Mouse (Mus musculus) liver, postnatal 0 days (tissue): ENCODE data around the gene Mia. TPM values are rescaled to one million over a fixed set of nuclear protein-coding genes. Genes with fewer than 3 reads are reported as not detected.

Experiments used
- ATAC-seq: fragments of 200-750 bp; cut with Nextera tagmentation; 2 replicates; pipeline ENCODE4 v1.8.0; 2017; ENCODE audit warnings: mild to moderate bottlenecking, moderate library complexity
- DNase-seq: peaks from one replicate; pipeline ENCODE4 v3.0.0-alpha.2; 2016
- H3K27ac ChIP-seq: fragments of 300-500 bp; sonication (generic); 2 replicates; pipeline ENCODE4 v1.5.1; 2014; ENCODE audit warnings: antibody characterized with exemption, moderate library complexity, mild to moderate bottlenecking, low read depth
- H3K27me3 ChIP-seq: fragments of 300-500 bp; sonication (generic); 2 replicates; pipeline ENCODE4 v1.6.1; 2014; ENCODE audit warnings: low read length, control low read depth, mixed read lengths; ENCODE audit not compliant: insufficient read depth
- H3K36me3 ChIP-seq: fragments of 300-500 bp; sonication (generic); replicated peaks from 2 replicates; pipeline ENCODE4 v1.6.1; 2014; ENCODE audit warnings: mild to moderate bottlenecking, control low read depth, low read length, moderate library complexity, mixed read lengths; ENCODE audit not compliant: insufficient read depth
- H3K4me1 ChIP-seq: fragments of 300-500 bp; sonication (generic); 2 replicates; pipeline ENCODE4 v1.6.1; 2014; ENCODE audit warnings: antibody characterized with exemption, mild to moderate bottlenecking, control low read depth; ENCODE audit not compliant: insufficient read depth
- H3K4me2 ChIP-seq: fragments of 300-500 bp; sonication (generic); 2 replicates; pipeline ENCODE4 v1.6.1; 2014; ENCODE audit warnings: low read depth, mild to moderate bottlenecking, low read length, moderate library complexity, mixed read lengths
- H3K4me3 ChIP-seq: fragments of 300-500 bp; sonication (generic); 2 replicates; pipeline ENCODE4 v1.5.1; 2014; ENCODE audit warnings: low read depth, low read length
- H3K9ac ChIP-seq: fragments of 300-500 bp; sonication (generic); replicated peaks from 2 replicates; pipeline ENCODE4 v1.6.1; 2014; ENCODE audit warnings: mild to moderate bottlenecking, moderate library complexity
- H3K9me3 ChIP-seq: fragments of 300-500 bp; sonication (generic); 2 replicates; pipeline ENCODE4 v1.6.1; 2016; ENCODE audit warnings: mild to moderate bottlenecking, control low read depth, low read length, mixed read lengths
- CTCF ChIP-seq: sonication (generic); IDR thresholded peaks from 2 replicates; pipeline ENCODE4 v1.5.1; 2016; ENCODE audit warnings: antibody characterized with exemption, low read depth
- EP300 ChIP-seq: IDR thresholded peaks from 2 replicates; pipeline ENCODE4 v1.6.1; 2016; ENCODE audit warnings: antibody characterized with exemption, low read depth, mild to moderate bottlenecking
- WGBS: fragments of 180-500 bp; shearing (Covaris S2); extraction: QIAGEN DNeasy Blood & Tissue Kit; methylation state at CpG from one replicate; pipeline ENCODE4 v1.1.7; 2014; ENCODE audit not compliant: insufficient replicate concordance; 5-methylcytosine and 5-hydroxymethylcytosine counted together
- polyA plus RNA-seq: library from polyadenylated mRNA; unstranded; fragments of >200 nt; fragmentation: Nextera tagmentation; extraction: Ambion mirVana; gene quantifications from 2 replicates; pipeline ENCODE4 v1.2.1, GENCODE M21; 2015

Gene Mia
- polyA plus RNA-seq, 1 experiment from 2014 or later, result 0.99 TPM

DNA sequence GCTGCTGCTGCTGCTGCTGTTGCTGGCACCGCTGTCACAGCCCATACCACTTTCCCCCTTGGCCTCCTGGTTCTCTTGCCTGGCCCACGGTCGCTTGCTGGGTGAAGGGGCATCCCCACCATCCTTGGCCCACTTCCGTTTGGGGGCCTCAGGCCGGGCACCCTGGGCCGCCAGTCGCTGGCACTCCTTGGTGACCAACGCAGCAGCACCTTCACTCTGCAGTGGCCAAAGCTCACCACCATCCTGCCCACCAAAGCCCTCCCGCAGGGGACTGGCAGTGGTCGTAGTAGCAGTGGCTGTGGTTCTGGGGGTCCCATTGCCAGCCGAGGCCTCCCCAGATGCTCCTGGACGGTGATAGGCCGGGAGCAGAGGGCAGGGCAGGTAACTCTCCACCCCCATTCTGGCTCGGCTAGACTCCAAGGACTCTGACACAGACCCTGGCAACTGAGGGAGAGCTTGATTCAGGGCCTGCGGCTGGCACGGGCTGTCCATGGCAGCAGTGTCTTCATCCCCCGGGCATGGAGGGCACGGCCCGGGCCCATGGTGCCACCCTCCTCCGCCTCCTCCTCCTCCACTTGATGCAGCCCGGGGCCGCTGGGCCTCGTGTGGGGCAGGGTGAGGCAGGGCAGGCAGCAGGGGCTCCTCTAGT is 15.8 kb downstream of the Mia start:
- peak overlapping the region; percentile 97 for H3K27ac ChIP-seq
- TF ChIP-seq EP300 (no peak), CTCF (no peak)
- peak; percentile 50 for DNase-seq
- H3K4me2 ChIP-seq, result peak overlapping the region; percentile 61
- no peaks in the 10 kb centered on the region for H3K27me3 ChIP-seq
- H3K4me3 ChIP-seq, result peak overlapping the region; percentile 68
- peak overlapping the region; percentile 82 for H3K9ac ChIP-seq
- ATAC-seq, result no peak
- peaks cover 56% of the 10 kb centered on the region for H3K4me1 ChIP-seq
- WGBS, result 78% methylated on average over 22 of the region's 23 CpGs
- no peaks in the 10 kb centered on the region for H3K9me3 ChIP-seq
- peaks cover 18% of the 10 kb centered on the region for H3K36me3 ChIP-seq

DNA sequence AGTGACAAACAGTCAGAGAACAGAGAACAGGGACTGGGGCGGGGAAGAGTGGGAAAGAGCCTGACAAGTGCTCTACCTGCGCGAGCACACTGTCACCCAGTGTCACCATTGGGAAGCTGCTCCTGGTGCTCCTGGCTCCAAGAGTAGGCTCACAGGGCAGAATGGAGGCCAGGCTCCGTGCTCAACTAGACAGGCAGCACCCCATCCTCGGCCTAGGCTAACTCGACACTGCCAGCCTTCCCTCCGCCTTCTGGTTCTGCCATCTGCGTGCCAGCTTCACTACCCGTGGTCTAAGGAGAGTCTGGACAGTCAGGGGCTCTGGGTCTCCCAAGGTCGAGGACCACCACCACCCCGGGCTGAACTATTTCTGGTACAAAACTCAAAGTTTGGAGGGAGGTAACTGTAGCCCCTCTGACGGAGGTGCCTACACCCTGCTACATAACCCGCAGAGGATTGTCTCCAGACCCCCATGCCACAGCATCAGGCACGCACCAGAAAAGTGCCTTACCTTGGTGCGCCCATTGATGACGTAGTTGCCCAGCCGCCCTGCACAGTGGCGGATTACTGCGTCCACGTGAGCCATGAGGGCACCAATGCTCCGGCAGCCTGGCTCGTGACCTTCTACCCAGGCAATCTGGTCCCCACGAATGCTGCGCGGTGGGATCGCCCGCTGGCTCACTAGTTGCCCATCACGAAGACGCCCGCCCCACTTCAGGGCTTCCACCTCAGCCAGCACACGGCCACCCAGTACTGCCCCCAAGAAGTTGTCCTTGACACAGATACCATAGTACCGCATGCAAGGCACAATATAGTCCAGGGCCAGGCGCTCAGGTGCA is 16.6 kb downstream of the Mia start:
- WGBS, result 84% methylated on average over 33 of the region's 33 CpGs
- peaks cover 58% of the 10 kb centered on the region for H3K4me1 ChIP-seq
- 0 out of 2 replicates have a peak overlapping the region, but pooled peaks have one; percentile 97 for H3K27ac ChIP-seq

DNA sequence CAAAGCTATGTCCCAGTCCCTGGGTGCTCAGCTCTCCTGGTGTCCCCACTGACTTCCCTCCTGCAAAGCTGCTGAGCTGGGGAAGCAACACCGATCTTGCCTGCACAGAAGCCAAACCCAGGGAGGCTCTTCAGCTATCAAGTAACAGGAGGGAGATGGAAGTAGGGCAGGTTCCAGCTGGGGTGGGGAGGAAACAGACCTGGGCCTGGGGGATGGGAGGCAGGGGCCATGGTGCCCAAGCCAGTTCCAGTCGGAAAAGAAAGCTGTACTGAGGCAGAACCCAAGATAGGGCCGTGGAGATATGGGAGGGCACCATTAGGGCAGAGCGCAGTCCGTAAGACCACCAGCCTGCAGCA is 17.5 kb downstream of the Mia start:
- Histone ChIP-seq H3K9ac (peak overlapping the region; percentile 82), H3K4me2 (peak overlapping the region; percentile 61), H3K9me3 (no peaks in the 10 kb centered on the region), H3K4me1 (peaks cover 53% of the 10 kb centered on the region), H3K4me3 (0 out of 2 replicates have a peak overlapping the region, but pooled peaks have one; percentile 15), H3K27me3 (no peaks in the 10 kb centered on the region), H3K27ac (no peak overlapping the region), H3K36me3 (peaks cover 35% of the 10 kb centered on the region)
- no peak for TF ChIP-seq EP300
- TF ChIP-seq CTCF, result no peak
- ATAC-seq (no peak), DNase-seq (no peak)
- 79% methylated on average over 5 of the region's 5 CpGs for WGBS

More for the DNA sequence above, 16.6 kb downstream of the Mia start:
- Histone ChIP-seq H3K4me2 (peak overlapping the region; percentile 61), H3K36me3 (peaks cover 26% of the 10 kb centered on the region), H3K9me3 (no peaks in the 10 kb centered on the region), H3K27me3 (no peaks in the 10 kb centered on the region), H3K4me3 (peak overlapping the region; percentile 68), H3K9ac (peak overlapping the region; percentile 82)
- ATAC-seq (no peak), DNase-seq (no peak)
- TF ChIP-seq CTCF, result no peak
- TF ChIP-seq EP300, result no peak

GRCm38 (mm10) chr7:27162780-27163449 is 18.0 kb downstream of the Mia start:
- Histone ChIP-seq H3K4me3 (0 out of 2 replicates have a peak overlapping the region, but pooled peaks have one; percentile 15), H3K9me3 (no peaks in the 10 kb centered on the region), H3K27me3 (no peaks in the 10 kb centered on the region), H3K9ac (peak overlapping the region; percentile 82), H3K4me1 (peaks cover 50% of the 10 kb centered on the region), H3K4me2 (peak overlapping the region; percentile 61), H3K27ac (peak overlapping the region; percentile 22; the same call in 1 of the 2 replicates), H3K36me3 (peaks cover 39% of the 10 kb centered on the region)
- WGBS, result 71% methylated on average over 5 of the region's 5 CpGs
- DNase-seq (no peak), ATAC-seq (no peak)
- TF ChIP-seq CTCF, result no peak
- no peak for TF ChIP-seq EP300

- ATAC-seq, result no peak
- no peak overlapping the region for H3K27ac ChIP-seq
- DNase-seq, result no peak
- H3K4me1 ChIP-seq, result peaks cover 43% of the 10 kb centered on the region
- no peaks in the 10 kb centered on the region for H3K27me3 ChIP-seq
- TF ChIP-seq CTCF (no peak), EP300 (no peak)
- H3K9me3 ChIP-seq, result no peaks in the 10 kb centered on the region
- peaks cover 44% of the 10 kb centered on the region for H3K36me3 ChIP-seq
- H3K9ac ChIP-seq, result no peak overlapping the region
- 60% methylated on average over 4 of the region's 4 CpGs for WGBS
- H3K4me3 ChIP-seq, result no peak overlapping the region
- H3K4me2 ChIP-seq, result no peak overlapping the region
Observed at GRCm38 (mm10) chr7:27161744-27162143, 19.2 kb downstream of the Mia start.

GRCm38 (mm10) chr7:27160921-27161320 is 20.0 kb downstream of the Mia start:
- no peak for TF ChIP-seq CTCF
- no peak for TF ChIP-seq EP300
- Histone ChIP-seq H3K9ac (0 out of 2 replicates have a peak overlapping the region, but pooled peaks have one; percentile 27), H3K9me3 (no peaks in the 10 kb centered on the region), H3K4me3 (no peak overlapping the region), H3K27ac (peak overlapping the region; percentile 34; the same call in 1 of the 2 replicates), H3K4me1 (peaks cover 43% of the 10 kb centered on the region), H3K36me3 (peaks cover 44% of the 10 kb centered on the region), H3K27me3 (no peaks in the 10 kb centered on the region), H3K4me2 (no peak overlapping the region)
- WGBS, result 73% methylated on average over 3 of the region's 3 CpGs
- ATAC-seq, result no peak
- no peak for DNase-seq
